Mouse (Mus musculus) A20 (cell line): ENCODE data around the gene Gramd1a.

Source experiments
- DNase-seq: peaks from one replicate; pipeline ENCODE4 v3.0.0-alpha.2; 2011; ENCODE audit warnings: low read depth, low spot score

Gene Gramd1a

DNA sequence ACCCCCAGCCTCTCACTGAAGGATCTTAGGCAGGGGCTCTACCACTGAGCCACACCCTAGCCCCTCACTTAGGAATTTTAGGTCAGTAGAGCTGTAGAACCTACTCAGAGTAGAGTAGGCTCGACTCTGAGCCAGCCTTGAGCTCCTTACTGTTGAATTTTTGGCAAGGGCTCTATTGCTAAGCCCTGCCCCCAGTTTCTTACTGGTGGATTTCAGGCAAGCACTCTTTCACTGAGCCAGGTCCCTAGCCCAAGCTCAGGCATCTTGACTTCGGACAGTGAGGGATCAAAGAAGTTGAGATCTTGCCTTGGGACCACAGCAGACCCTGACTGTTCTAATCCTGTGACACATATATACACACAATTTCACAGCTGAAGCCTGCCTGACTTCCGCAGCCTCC, 32.0 kb downstream of the Gramd1a start:
- no peak for DNase-seq

DNA sequence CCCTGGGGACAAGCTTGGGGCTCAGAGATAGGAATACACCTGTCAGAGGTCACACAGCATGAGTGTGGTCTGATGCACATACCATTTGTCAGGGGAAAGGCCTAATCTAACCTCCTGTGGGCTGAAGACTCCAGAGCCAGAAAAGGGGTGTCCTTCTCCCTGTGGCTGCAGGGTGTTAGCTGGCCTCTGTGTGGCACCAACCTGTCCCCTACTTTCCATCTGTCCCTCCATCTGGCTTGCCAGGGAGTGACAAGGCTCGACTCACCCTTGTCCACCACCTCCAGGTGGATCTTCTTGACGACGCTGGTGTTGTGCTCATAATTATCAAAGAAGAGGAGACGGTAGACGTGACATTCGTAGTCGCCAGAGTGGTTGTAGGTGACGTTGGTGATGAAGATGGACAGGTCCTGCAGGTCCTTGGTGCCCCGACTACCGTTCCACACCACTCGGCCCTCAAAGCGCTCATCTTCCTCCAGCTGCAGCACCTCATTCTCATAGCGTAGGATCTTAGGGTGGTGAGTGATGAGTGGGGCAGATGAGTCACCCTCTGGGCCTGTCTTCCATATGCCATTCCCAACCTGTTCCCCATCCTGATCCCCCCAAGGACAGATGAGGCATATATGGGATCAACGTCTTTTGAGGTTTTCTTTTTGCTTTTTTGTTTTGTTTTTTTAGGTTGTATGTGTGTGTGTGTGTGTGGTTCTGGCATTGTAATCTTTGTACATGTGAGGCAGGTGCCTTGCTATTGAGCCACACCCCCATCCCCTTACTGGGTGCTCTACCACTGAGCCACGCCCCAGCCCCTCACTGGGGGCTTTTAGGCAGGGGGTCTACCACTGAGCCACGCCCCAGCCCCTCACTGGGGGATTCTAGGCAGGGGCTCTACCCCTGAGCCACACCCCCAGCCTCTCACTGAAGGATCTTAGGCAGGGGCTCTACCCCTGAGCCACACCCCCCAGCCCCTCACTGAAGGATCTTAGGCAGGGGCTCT, 32.8 kb downstream of the Gramd1a start:
- no peak for DNase-seq

DNA sequence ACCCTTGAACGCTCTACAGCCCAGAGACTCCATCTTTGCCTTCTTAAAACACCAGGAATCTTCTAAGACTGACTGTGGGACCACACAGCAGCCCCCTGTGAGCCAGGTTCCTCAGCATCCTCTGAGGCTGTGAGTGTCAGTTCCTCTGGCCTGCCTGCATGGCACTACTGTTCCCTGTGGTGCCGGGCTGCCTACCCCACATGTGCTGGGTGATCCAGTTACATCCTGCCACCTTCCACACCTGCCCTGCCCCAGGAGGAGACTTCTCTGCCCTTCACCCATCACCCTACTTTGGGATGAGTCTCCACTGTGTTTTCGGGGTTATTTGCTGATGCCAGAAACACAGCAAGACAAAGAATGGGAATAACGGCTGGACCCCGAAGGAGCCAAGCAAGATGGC, 36.1 kb downstream of the Gramd1a start:
- DNase-seq = no peak

DNA sequence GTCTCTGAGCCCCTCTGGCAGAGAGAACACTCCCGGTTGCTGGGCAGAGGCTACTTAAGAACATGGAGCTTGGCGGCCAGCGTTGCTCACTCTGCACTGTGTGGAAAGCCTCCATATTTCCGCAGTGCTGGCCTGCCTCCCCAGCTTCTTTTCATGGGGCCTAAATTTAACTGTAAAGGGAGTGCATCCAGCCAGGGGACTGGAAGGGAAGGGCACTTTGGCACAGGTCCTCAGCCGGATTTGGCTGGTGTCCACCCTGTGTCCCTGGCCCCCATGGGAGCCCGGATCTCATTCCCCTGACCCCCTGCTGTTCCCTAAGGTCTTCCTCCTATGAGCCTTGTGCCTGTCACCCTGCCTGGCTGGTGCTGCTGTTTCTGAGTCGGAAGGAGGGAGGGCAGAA, 37.2 kb downstream of the Gramd1a start:
- no peak for DNase-seq

DNA sequence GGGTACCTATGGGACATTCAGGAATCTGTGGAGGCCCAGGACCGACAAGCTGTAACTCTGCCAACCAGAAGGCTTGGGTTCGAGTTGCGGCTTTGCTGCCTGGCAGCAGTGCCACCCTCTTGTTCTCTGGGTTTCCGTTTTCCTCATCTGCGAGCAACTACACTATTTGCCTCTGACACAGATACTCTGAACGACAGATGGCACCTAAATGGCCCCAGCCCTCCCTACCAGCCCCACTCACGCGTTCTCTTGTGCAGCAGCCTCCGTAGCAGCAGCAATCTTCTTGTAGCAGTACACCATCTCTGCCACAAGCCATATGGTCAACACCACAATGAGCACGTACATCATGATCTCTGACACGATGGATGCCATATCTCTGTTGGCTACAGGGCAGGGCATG, 38.2 kb downstream of the Gramd1a start:
- no peak for DNase-seq

DNA sequence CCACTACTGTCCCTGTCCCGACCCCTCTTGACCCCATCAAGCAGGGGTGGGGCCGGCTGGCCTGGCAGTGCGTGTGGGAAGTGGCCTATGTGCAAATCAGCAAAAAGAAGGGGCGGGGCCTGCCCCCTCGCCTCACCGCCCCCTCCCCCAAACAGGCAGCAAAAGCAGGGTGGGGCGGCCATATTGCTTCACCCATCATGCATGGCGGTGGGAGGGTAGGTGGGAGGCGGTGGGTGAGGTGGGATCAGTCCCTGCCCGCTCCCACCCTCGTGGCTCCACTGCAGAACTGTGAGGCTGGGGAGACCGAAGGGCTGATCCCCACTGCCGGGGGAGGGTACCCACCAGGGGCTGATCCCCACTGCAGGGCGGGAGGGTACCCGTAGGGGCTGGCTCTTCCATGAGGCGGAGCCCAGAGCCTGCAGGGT, 39.0 kb downstream of the Gramd1a start:
- DNase-seq = no peak

DNA sequence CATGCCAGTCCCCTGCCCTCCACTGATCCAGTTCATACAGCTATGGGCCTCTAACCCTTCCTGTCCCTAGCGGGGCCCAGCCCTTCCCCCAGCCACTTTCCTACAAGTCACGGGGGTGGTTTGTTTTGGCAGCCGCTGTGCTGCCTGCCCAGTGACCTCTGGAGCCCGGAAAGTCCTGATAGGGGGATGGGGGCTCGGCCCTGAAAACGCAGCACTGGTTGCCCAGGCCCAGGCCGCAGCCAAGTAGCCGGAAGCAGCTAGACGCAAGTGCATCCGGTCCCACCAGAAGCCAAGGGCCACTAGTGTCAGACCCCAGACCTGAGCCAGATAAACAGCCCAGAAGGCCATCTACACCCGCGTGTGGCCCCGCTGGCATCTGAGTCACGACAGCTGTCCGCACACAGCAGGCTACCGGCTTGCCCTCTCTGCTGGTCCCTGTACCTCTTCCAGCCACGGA, 40.1 kb downstream of the Gramd1a start:
- no peak for DNase-seq

DNA sequence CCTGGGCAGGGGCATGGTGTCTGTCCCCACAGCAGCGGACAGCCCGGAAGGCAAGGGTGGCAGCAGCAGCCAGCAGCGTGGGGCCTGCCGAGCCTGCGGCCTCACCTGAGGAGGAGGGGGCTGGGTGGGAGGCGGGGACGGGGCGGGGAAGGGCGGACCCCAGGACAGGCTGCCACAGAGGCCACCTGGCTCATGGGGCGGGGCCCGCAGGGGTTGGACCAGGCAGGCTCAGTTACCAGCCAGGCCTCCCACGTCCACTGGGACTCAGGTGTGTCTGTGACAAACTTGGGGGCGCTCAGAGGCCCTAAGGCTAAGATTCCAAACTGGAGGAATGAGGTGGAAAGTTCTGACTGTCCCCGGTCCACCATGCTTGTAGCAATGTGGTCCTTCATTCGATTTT, 40.5 kb downstream of the Gramd1a start, which contains the start of gene Hpn:
Gene Hpn, minus strand, starts transcription at position 109 of the 400 bp plus-strand sequence.
- no peak for DNase-seq

DNA sequence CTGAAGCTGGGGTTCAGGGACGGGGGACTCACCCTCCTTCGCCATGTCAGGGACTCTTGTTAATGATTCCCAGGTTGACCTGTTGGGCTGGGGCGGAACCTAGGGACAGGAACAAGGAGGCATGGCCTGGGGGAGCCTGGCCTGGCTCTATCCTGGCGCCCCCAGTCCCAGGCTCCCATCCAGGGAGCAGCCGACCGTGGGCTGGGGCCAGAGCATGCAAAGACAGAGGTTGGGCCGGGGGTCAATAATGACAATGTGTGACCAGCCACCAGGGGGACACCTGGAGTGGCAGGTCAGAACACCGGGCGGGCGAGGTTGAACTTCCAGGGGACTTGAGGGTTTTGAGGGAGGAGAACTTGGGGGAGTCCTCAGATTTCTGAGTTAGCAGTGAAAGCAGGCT, 41.0 kb downstream of the Gramd1a start:
- DNase-seq = no peak

DNA sequence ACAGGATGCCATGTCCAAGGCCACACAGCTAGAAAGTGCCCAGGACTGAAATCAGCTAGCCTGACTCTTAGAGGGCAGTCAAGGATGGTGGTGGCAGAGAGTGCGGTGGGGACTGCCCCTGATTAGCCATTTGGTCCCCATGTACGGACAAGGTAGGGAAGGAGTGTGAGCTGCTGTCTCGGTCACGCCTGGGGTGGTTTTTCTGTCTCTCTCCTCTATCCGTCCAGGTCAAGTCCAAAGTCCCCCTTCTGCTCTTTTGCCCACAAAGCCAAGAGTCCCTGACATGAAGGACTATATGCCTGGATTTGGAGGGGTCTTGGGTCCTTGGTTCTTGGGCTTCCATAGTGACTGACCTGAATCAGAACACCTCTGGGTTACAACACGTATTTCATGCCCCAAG, 41.9 kb downstream of the Gramd1a start:
- no peak for DNase-seq

DNA sequence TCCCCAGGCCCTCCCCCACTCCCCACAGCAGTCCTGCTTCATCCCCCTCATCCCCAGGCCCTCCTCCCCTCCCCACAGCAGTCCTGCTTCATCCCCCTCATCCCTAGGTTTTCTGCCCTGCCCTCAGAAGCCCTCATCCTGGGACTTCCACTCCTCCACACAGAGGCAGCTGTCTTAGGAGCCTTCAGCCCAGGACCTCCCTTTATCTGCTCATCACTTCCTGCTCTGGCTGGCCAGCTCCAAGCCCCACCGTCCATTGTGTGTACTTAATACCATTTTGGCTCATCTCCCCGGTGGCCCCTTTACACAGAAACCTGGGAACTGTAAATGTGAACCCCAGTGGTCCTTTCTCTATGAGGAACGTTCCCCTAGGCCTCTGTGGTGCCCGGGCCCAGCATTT, 43.7 kb downstream of the Gramd1a start:
- no peak for DNase-seq

DNA sequence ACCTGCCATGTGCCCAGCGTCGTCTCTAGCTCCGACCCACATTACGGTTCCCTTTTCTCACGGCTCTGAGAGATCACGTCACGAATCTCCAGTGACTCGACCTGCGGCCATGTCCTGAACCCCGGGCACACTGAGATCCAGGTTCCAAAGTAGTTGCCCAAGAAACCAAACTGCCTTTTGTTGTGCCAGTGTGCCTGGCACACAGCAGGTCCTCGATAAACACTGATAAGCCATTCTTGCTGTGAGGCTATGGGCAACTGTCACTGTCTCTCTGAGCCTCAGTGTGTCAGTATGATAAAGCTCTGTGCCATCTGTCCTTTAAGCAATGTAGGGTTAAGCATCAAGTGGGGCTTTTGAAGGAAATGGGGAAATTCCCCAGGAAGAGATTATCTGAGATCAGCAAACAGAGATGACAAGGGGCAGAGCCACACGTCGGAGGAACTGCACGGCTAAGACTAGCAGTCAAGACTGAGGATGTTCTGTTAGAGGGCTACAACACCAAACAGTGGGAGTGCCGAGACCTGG, 44.8 kb downstream of the Gramd1a start:
- peak; percentile 65 for DNase-seq

DNA sequence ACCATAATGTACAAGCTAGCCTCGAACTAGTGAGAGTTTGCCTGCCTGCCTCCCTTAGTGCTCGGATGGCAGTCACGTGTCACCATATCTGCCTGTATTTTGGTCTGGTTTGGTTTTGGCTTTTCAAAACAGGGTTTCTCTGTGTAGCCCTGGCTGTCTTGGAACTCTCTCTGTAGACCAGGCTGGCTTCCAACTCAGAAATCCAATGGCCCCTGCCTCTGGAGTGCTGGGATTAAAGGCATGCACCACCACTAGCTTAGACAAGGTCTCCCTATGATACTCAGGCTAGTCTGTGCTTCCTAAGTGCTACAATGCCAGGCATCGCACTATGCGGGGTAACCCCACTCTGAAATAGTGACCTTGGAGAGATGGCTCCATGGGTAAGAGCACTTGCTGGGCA, 45.9 kb downstream of the Gramd1a start:
- no peak for DNase-seq

DNA sequence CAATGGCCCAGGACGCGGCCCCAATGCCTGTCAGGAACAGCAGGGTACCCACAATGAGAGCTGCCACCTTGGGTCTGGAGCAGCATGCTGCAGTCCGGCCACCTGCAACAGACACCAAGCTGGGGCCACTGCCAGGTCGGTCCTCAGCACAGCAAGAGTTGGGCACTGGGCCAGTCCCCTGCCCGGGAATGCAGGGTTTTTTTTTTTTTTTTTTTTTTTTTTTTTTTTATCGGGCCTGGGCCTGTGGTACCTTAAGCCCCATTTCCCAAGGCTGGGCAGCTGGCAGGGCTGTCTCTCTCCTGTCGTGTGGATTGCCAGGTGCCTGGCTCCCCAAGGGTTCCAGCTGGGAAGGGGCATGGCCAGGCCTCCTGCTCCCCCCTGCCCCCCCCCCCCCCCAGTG, 46.6 kb downstream of the Gramd1a start:
- DNase-seq = no peak

DNA sequence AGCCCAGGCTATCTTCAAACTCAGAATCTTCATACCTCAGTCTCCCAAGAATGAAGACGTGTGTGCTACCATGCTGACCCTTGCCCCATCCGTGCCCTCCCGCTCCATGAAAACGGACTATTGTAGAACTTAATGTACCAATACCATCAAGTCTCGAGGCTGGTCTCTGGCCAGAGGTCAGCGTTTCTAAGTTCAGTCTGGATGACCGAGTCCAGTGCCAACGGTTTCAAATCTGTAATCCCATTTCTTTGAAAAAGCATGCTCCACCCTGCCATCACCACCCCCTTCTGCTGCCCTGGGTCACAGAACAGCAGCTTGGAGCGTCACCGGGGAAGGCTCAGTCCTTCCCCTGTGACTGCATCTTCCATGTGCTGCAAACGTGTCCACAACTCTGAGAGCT, 47.9 kb downstream of the Gramd1a start:
- no peak for DNase-seq

DNA sequence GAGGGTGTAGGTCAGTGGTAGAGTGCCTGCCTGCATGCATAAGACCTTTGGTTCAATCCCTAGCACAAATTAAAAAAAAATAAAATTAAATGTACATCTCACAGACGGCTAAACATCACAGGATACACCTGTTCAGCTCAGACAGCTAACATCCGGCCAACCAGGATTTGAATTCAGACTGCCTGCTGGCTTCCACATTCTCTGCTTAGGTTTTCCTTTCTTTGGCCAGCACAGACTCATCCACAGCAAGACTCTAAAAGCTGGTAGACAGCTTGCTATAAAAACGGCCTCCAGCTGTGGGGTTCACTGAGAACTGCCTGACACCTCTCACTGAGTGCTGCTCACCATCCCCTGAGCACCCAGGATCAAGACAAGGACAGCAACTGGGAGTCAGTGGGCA, 49.5 kb downstream of the Gramd1a start:
- peak; percentile 43 for DNase-seq

DNA sequence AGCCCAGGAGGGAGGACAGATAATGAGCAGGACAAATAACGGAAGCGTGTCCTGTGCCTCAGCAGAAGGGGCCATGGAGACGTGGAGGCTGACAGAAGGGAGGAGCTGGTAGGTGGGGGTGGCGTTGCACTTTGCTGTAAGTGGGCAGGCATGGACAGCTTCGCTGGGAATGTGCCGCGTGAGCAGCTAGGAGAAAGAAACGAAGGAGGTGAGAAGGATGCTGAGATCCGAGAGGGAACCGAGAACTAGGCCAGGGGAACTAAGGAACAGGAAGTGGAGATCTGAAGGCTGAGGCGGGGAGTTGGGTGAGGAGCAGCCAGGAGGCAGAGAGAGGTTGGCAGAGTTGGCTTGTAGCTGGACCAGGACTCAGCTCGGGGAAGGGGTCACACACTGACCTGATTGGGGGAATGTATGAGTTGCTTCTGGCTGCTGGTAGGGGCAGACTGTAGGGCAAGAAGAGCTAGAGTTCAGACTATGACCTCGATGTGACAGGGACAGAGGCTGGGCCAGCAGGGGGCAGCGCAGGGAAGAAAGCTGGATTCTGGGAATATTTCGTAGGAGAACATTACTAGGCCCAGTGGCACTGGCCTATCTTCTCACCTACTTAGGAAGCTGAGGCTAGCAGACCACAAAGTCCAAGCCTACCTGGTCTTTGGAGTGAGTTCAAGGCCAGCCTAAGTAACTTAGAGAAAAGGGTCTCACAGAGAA, 50.5 kb downstream of the Gramd1a start:
- peak; percentile 32 for DNase-seq

DNA sequence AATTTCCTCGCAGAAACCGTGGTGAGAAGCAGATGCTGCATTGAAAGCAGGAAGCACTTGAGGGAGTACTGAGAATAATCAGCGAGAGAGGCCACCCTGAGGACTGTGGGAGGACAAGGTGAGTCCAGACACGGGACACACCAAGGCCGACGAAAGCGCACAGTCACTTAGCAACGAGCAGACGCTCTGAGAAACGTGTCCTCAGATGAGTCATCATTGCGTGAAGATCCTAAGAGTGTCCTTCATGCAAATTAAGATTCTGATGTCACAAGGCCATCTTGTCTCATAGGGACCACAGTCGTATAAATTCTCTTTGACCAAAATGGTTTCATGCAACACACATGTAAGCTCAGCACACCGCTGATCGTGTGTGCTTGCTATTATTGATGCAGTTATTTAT, 54.9 kb downstream of the Gramd1a start:
- DNase-seq = peak; percentile 41

DNA sequence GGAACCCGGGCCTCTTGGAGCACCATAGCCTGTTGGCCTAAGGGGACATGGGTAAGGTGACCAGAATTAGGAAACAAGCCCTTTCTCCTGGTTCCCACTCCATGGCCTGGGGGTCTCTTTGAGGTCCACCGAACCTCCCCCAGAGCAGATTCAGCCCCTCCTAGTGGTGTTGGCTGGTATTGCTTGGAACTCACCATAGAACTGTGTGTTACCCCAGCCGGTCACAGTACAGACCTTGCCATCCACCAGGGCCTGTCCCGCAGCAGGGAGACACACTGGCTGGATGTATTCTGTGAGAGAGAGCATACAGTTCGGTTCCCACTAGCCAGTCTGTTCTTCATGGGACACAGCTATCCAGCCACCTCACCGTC, 56.1 kb downstream of the Gramd1a start:
- no peak for DNase-seq

DNA sequence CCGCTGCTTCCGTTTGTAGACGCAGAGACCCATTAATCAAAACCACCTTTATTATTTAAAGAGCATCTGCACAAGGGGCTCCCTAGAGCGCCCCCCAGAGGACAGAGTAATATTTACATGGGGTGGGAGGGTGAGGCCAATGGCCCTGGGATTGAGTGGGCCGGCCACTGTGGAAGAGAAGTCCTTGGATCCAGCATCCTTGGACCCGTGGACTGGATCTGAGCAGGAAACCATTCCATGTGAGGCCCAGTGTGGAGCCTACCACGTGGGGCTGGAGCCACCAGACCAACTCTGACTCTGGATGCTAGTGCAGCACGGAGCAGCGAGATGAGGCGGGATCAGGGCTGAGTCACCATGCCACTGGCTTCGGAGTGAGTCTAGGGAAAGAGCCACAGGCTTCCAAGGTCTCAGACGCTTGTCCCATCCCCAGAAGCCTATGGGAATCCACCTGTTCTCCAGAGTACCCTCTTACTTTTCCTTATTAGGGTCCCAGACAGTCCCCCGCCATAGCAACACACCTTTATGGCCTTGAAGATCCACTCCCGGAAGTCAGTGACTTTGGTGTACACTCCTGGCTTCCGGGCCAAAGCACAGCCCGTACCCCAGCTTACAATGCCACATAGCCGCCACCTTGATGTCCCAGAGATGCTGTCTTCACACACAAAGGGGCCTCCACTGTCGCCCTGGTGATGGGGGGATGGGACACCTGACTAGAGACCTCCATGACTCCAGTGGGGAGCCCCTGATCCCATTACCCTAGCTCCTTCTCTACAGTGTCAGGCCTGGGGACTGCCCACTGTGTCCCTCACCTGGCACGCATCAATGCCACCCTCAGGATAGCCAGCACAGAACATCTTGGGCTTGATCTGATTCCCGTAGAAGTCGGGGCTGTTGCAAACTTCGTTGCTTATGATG, 56.7 kb downstream of the Gramd1a start:
- DNase-seq = no peak

DNA sequence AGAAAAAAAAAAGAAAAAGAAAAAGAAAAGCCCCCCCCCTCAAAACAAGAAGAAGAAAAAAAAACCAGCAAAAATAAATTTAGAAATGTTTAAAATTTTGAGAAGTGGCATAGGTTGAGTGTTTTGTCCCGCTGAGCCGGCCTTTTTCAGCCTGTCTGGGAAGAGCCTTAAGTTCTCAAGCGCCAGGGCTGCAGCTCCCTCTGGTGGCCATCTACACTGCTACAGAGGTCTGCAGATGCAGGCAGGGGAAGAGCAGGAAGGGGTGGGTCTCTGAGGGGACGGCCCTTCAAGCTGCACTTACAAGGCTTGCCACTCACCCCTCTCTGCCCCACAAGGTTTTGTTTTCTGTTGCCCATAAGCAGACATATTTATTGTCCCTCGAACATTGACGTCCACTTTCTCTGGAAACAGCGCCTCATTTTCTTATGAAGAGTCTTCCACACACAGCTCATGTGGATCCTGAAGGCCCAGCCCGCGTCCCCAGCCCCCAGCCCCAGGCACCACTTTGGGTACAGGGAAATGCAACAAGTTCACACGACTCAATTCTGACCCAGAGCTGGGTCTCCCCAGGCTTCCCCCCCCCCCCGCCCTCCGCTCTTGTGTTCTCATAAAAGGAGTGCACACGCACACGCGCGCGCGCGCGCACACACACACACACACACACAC, 58.0 kb downstream of the Gramd1a start:
- peak; percentile 80 for DNase-seq
